Mouse (Mus musculus) lung, postnatal 14 days (tissue): Measurements from ENCODE around the gene Fzd10.

Source experiments
- DNase-seq: peaks from one replicate; pipeline ENCODE4 v3.0.0; 2021

Fzd10 gene

DNA sequence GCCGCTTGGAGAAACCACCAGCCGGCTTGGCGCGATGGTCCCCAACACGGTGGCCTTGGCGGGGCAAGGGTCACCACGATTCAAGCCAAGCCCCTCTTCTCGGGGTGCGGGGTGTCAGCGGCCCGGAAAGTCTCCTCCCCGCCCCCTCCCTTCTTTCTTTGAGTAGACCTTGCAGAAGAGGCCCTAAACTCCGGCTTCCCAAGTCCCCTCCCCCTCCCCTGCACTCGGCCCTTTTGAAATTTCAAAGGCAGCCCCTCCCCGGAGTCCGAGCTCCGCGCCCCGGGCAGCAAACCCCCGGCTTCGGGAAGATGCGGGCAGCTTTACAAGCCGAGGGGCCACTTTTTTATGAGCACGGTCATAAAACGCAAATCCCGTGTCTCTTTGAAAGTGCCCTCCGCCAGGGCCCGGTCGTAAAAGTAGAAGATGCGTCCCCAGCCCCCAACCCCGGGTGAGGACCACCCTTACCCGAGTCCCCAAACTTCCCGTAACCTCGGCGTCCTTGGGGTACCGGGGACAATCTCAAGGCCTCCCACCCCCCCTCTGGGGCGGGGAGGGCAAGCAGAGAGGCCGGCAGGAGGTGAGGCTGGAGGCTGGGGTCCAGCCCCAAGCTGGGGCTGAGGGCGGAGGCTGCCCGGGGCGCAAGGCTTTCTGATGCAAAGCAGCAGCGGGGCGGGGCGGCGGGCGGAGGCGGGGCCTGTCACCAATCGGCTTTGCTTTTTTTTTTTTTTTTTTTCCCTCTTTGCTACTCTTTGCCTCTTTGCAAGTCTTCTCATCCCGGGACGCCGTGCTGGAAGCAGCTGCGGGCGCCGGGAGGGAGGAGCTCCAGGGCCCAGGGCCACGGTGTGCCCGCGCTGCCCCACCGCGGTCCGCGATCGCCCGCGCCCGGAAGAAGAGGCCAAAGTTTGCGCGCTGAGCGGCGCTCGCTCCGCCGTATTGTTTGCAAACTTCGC, at the start of gene Fzd10:
Fzd10 (plus strand) TSS at position 773 of the 950 bp plus-strand sequence.
- peak; percentile 45 for DNase-seq

DNA sequence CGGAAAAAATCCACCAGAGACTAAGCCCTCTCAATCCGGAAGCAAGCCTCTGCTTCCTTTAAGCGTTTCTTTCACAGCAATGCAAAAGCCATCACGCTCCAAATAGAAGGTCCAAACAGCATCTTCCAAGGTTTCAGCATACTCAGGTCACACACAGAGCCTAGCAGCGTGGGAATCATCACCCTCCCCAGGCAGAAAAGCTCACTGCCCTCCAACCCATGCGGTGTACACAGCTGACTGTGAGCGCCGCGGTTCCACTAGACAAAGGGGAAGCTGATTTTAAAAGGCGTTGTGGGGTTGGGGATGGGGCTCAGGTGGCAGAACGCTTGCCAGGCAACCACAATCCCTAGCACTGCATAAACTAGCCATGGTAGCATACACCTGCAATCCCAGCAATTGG, 49.2 kb upstream of the Fzd10 start:
- DNase-seq, result no peak

DNA sequence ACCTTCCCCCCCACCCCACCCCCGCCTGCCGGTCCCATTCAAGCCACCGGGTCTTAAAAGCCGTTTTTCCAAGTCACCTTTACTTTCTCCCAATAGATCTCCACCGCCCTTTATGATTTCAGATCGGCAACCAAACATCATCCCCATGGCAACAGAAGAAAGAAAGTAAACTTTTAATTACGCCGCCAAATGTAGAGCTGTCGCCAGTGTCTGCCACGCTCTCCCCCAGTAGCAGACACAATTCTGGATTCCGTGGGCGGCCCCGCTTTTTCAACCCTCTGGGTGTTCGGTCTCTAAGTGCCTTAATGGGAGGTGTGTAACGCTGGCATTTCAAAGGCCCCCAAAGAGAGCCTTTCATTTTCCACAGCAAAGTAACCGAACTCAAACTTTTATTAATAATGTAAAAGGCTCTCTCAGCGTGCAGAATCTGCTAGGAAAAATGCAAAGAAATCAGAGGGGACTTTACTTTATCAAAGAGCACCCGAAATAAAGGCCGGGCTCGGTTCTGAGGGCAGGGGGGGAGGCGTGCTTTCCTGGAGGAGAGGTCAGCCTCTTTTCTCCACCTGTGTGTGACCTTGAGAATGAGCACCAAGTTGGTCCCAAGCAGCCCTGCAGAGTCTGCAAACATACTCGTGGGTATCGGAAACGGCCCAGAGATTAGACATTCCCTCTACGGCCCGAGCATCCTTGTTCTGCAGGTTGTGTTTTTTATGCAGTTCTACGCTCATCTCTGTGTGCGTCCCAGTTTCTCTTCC, 48.3 kb upstream of the Fzd10 start:
- DNase-seq, result no peak

DNA sequence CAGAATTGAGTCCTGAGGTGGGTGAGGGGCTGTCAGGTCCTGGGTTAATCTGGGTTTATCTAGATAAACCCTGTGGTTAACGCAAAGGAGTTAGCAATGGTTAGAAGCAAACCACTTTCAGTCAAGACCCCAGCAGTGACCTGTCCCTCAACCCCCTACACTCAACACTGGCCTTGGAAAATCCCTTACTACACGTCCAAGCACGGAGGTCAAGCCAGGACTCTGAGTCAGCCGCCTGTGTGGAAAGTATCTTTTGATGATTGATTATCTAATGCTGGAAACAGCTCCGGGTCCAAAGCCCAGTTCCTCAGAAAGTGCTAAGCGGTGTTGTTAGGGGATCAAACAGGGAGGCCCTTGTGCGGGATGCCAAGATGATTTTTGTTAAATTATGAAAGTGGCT, 42.5 kb upstream of the Fzd10 start:
- peak; percentile 6 for DNase-seq

DNA sequence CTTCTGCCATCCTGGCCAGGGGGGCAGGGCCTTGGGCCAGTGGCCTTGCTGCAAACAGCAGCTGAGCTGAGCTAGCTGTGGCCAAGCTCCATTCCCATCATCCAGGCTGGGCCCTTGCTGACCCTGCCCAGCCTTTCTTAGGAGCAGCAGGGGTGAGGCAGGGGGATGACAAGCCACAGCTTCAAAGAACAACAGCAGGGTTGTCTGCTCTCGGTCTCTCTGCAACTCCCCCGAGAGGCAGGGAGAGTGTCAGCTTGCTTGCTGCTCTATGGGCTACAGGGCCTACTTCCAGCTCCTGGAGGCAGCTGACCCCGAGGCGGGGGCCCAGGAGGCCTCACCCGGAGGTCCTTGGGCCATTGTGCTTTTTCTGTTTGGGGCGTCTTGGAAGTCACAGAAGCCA, 33.3 kb upstream of the Fzd10 start:
- DNase-seq, result no peak

DNA sequence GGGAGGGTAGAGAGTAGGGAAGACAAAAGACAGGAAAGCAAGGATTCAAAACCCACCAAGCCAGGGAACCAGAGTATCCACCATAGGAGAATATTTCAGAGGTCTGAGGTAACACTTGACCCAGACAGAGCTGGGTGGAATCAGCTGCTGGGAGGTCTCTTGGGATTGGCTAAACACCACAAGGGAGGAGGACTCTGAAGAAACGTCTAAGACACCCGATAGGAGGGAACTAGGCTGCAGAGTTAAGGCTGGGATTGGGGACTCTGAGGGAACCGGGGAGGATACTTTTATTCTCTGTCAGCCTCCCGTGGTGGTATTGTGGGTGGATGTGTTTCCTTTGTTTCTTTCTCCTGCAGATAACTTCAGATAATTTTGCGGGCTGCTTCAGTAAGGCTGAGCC, 31.7 kb upstream of the Fzd10 start:
- no peak for DNase-seq

DNA sequence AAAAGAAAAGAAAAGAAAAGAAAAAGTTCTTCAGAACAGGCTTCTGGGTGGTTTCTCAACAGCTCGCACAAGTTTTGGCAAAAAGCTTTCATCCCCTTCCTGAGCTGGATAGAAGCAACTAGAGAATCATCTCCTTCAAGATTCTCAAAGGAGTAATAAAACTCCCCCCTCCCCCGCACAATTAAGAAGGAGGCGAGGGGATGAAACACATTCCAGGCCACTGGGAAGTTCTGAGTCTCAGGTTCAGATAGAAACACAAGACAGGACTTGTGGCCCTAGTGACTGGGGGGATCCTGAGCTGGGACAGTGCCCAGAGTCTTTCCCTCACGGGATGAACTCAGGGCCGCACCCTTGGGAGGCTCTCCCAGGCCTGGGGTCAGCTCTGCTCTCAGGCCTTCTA, 30.6 kb upstream of the Fzd10 start:
- DNase-seq, result no peak

DNA sequence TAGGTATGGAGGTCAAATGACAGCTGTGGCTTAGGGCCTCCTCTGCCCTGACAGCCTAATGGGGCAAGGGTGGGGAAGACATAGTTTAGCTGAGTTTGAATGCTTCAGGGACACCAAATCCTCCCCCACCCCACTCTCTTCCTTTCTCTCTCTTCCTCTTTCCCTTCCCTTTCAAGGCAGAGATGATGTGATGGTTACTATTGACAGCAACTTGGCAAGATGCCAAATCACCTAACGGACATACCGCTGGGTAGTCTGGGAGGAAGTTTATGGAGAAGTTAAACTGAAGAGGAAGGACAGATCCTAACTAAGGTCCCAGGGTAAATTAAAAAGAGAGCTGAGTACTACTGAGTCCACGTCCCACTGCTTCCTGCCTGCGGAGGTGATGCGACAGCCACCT, 29.8 kb upstream of the Fzd10 start:
- DNase-seq, result no peak

DNA sequence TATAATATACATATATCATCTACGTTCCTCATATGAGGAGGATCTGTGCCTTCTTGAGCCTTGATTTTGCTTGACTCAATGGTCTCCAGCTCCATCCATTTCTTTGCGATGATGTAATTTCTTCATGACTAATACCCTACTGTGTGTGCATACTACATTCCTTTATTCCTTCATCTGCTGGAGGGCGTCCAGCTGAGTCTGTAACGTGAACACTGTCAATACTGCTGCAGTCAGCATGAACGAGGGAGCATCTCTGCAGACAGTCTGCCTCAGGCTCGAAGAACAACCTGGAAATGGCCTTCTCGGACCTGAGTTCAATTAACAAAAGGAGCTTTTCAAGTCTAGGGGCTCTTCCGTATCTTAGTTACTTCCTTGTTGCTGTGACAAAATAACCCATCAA, 28.9 kb upstream of the Fzd10 start:
- DNase-seq, result no peak

DNA sequence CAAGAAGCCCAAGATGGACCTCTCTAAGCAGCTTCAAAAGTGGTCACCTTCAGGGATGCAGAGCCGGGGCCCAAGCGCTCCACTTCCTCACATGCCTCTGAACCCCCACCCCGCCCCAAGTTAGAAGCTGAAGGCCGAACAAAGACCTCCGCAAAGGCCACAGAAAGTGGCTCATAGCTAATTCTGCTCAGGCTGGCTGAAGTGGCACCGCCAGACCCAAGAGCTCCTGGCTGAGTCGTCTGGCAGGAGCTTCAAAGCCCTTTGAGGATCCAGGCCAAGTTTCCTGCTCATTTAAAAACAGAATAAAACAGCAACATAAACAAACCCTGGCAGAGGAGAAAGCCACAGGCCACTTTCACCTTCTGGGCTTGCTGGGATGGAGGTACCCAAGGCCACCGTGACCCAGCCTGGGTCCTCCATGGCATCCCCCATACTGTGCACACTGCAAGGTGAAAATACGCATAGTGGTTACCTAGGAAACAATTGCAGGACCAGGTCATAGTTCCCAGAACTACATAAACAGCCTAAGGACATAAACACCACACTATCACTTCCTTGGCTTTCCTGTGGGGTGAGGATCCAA, 24.6 kb upstream of the Fzd10 start:
- DNase-seq, result peak; percentile 6

DNA sequence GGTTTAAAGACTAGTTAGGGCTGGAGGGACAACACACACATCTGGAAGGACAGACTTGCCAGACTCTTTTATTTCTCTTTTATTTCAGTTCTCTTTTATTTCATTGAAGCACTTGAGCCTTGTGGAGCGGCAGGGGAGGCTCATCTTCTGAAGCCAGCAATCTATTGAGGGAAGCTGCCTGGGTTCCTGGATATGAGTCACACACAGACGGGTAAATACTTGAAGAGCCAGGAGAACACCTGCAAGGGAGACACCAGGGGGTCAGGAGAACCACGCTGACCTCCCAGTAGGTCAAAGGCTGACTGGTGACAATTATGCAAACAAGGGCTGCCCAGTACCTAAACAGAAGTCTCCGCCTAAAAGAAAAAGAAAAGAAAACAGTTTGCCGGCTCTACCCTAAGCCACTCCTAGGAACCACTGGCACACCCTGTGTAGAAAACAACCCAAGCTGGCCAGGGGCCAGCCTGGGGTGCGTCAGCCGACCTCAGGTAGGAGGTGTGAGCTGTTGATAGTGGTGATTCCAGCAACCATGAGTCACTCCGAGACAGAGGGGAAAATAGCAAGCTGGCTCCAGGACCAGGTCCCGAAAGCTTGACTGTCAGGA, 21.5 kb upstream of the Fzd10 start:
- peak; percentile 10 for DNase-seq

DNA sequence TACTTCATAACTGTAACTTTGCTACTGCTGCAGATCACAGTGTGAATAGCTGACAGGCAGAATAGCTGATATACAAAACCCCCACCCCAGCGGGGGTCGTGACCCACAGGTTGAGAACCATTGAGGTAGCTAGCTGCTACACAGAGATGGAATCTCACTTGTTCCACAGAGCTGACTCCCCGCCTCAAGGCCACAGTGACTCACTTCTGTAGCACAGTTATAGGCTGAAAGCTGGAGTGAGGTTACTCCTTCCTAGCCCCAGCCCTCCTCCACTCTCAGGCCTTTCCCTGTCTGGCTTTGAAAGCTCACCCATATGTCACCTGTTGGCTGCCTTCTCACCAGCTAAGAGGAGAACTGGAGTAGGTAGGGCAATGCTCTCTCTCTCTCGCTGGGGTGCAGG, 19.7 kb upstream of the Fzd10 start:
- no peak for DNase-seq

DNA sequence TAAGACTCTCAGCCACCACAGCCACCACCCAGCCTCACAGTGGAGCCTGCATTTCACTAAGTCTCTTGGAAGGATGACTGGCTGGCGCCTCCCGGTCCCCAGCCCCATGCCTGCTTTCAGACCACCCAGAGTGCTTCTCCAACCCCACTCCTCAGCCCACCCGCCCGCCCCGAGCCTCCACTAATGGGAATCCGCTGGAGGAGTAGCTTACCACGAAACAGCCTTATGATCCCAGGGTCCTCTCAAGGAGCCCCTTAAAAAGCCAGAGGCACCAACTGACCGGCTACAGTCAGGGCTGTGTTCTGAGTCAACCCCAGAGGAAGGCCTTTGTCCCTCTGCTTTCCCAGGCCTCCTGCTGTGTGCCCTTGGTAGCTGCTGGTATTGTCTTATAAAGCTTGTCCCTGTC, 19.1 kb upstream of the Fzd10 start:
- no peak for DNase-seq

DNA sequence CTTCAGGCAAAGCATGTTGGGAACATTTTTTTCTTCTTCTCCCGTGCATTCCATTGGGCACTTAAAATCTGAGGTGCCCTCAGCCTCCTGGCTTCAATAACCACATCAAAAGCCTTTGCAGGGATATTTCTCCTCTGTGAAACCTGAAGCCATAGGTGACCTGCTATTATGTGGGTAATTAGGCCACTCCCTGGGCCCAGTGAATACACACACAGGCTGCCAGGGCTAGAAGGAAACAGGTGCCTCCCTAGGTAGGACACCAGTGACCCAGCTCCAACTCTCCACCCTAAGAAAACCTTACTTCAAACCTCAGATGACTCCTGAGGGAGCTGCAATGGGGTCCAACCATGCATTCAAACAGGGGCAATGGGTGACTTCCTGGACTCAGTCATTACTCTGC, 11.4 kb upstream of the Fzd10 start:
- DNase-seq, result no peak

DNA sequence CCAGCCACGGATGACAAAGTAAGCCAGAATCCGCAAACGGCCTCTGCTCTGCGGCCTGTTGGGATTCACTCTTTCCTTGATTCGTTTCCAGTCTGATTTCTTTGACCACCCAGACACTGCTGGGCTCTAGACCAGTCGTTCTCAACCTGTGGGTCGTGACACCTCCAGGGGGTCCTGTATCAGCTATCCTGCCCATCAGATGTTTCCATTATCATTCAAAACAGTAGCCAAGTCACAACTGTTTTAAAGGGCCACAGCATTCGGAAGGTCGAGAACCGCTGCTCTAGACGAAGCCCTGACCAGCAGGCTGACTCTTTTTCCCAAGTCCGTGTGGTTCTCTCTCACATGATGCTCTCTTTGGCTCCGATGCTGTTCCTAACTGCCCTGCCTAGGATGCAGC, 7.2 kb upstream of the Fzd10 start:
- no peak for DNase-seq

DNA sequence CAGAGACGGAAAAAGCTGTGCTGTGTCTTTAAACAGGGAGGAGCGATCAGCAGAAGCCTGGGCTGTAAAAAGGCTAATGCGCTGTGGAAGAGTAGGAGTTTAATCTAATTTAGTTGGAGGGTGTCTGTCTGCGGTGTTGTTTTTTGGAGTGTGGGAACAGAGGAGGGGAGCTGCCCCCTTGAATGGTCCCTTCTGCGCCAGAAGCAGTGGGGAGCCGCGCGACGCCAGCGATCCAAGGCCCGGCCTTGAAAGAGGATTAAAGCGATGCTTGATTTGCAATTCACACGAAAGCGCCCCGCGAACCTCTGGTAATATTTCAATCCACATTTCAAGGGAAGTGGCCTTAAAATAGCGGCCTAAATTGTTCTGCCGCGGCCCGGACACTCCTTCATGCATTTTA, 3.8 kb upstream of the Fzd10 start:
- DNase-seq, result no peak

DNA sequence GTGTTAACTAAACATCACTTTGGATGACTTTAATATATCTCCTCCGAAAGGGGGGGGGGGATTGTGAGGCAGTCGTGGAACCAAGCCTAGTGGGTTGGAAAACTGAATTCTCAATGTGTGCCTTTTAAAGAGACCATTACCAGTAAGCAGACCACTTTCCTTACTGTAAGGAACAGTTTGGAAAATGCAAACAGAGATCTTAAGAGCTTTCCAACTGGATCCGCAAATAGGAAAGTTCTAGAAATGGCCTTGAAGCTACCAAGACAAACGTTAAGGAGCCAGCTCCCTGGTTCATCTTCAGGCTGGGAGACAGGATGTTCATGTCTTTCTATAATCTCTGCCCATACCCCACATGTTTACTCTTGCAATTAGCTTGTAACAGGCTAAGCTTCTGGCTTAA, 3.3 kb upstream of the Fzd10 start:
- no peak for DNase-seq

DNA sequence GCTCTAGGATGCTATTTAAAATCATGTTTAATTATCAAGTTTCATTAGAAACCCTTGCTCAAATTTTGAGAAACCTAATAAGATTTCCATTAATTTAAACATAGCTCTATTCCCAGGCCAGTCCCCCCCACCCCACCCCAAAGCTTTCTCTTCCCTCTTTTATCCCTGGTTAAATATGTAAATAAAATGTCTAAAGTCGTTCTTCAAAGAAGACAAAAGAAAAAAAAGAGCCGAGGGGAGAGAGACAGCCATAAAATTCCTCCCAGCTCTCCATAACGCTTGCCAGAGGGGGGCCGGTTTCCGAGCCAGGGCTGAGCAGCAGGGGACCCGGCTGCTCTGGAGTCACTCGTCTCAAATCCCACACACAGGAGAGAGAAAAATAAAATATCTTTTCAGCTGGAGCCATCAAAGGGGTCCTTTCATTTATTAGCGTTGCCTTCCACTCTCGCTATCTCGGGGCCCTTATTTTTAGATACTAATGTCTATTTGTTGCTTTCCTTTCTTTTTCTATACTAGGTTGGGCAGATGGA, 2.4 kb upstream of the Fzd10 start:
- DNase-seq, result no peak

DNA sequence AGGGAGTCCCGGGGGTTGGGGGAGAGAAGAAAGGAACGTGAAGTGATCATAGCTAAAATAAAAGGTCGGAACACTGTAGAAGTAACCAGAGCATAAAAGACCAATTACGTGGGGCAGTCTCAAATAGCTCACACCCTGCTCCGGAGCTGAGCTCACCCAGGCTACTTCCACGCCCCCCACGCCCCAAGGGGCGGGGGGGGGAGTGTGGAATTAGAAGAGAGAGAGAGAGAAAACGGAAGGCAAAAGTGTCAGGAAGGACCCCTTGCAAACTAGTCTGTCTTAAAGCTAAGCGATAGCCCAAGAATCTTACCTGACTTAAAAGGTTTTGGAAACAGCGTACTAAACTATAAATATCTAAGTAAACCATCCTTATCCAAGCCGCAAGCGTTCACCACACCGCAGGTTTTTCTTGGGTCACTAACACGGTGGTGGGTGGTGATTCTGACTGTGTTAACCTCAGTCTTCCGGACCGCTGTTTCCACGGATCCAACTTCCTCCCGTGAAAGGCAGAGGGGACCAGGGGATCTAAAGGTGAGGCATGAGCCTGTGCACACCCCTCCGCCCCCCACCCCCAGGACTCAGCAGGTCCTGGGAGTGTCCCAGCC, 1.8 kb upstream of the Fzd10 start:
- no peak for DNase-seq

DNA sequence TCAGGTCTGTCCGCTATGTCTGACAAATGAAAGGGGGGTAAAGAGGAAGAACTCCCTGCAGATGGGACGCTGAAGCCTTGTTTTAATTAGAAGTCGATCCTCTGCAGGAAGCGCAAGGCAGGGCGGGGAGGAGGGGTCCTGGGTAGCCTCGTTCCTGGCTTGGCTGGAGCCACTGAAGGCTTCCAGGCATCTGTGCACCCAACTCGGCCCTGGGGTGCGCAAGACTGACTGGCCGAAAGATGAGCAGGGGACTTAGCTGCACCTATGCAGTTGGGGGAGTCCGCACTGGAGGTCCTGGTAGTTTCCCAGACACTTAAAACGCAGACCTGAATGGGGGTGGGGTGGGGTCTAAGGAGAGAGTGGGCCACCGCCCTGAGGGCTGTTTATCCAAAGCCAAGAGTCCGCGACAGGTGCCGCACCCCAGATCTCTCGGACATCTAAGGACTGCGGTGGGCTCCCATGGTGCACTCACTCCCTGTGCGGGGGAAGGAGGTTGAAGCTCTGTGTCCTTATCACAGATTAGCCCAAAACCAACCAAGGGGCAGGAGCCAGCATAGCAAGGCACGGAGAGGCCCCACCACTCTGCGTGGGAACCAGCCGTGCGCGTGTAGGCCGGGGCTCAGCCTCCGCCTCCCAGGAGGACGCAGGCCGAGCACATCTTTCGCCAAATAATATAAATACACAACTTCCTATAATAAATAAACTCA, 1.1 kb upstream of the Fzd10 start:
- no peak for DNase-seq

DNA sequence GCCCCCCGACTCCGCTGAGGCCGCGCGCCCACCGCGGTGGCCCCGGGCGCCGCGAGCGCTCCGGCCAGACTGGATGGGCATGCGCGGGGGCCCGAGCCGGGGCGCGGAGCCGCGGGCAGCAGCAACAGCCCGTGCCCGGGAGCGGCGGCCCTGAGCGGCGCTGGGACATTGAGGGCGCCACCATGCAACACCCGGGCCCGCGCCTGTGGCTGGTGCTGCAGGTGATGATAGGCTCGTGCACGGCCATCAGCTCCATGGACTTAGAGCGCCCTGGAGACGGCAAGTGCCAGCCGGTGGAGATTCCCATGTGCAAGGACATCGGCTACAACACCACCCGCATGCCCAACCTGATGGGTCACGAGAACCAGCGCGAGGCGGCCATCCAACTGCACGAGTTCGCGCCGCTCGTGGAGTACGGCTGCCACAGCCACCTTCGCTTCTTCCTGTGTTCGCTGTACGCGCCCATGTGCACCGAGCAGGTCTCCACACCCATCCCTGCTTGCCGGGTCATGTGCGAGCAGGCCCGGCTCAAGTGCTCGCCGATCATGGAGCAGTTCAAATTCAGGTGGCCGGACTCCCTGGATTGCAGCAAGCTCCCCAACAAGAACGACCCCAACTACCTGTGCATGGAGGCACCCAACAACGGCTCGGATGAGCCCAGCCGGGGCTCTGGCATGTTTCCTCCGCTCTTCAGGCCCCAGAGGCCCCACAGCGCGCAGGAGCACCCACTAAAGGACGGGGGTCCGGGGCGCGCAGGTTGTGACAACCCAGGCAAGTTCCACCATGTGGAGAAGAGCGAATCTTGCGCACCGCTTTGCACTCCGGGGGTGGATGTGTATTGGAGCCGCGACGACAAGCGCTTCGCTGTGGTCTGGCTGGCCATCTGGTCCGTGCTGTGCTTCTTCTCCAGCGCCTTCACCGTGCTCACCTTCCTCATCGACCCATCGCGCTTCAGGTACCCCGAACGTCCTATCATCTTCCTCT, 684 bp downstream of the Fzd10 start:
- DNase-seq, result no peak
